Mouse (Mus musculus) MEL (cell line): ENCODE measurements around the gene Cysrt1.

Experiments
- CTCF ChIP-seq, 3 experiments: IDR thresholded peaks in 2 of 3; conservative IDR thresholded peaks in 1 of 3; 2 replicates each; pipeline ENCODE4 v1.5.1; 2011 to 2012; ENCODE audit warnings: low read length in 3 of 3, low read depth in 2 of 3, mild to moderate bottlenecking in 2 of 3, improper control_type of control experiment in 1 of 3, inconsistent platforms in 1 of 3, mixed read lengths in 1 of 3, moderate library complexity in 1 of 3; ENCODE audit not compliant: control insufficient read depth in 1 of 3, insufficient read depth in 1 of 3, poor library complexity in 1 of 3, severe bottlenecking in 1 of 3
- EP300 ChIP-seq, 2 experiments: IDR thresholded peaks; 2 replicates each; pipeline ENCODE4 v1.6.1; 2011; ENCODE audit warnings: improper control_type of control experiment in 2 of 2, low read length in 2 of 2, low read depth in 1 of 2, mild to moderate bottlenecking in 1 of 2
- ETS1 ChIP-seq: IDR thresholded peaks from 2 replicates; pipeline ENCODE4 v1.6.1; 2012; ENCODE audit warnings: low read depth, mild to moderate bottlenecking, inconsistent platforms, low read length, improper control_type of control experiment, moderate library complexity
- KAT2A ChIP-seq: conservative IDR thresholded peaks from 2 replicates; pipeline ENCODE4 v1.6.1; 2012; ENCODE audit warnings: low read depth, low read length, improper control_type of control experiment, inconsistent platforms
- MAX ChIP-seq: IDR thresholded peaks from 2 replicates; pipeline ENCODE4 v1.6.1; 2011; ENCODE audit warnings: low read length, improper control_type of control experiment
- MXI1 ChIP-seq: IDR thresholded peaks from 2 replicates; pipeline ENCODE4 v1.6.1; 2011; ENCODE audit warnings: mild to moderate bottlenecking, low read depth, low read length, improper control_type of control experiment
- POLR2AphosphoS2 ChIP-seq: IDR thresholded peaks from 2 replicates; pipeline ENCODE4 v1.6.1; 2011; ENCODE audit warnings: low read length, improper control_type of control experiment
- RCOR1 ChIP-seq: IDR thresholded peaks from 2 replicates; pipeline ENCODE4 v1.6.1; 2012; ENCODE audit warnings: low read depth, mild to moderate bottlenecking, inconsistent platforms, low read length, improper control_type of control experiment
- TAL1 ChIP-seq: IDR thresholded peaks from 2 replicates; pipeline ENCODE4 v1.6.1; 2012; ENCODE audit warnings: mild to moderate bottlenecking, inconsistent platforms, low read length, moderate library complexity, mixed read lengths
- TCF12 ChIP-seq: IDR thresholded peaks from 2 replicates; pipeline ENCODE4 v1.6.1; 2014; ENCODE audit warnings: low read depth, mild to moderate bottlenecking, inconsistent platforms, low read length, improper control_type of control experiment, moderate library complexity
- USF1 ChIP-seq: IDR thresholded peaks from 2 replicates; pipeline ENCODE4 v1.6.1; 2014; ENCODE audit warnings: low read depth, mild to moderate bottlenecking, inconsistent platforms, low read length, improper control_type of control experiment, moderate library complexity

- TF ChIP-seq RCOR1 (0 out of 2 replicates have a peak, but pooled peaks have one; percentile 27), TAL1 (peak; percentile 79), KAT2A (no peak), EP300 (IDR thresholded peaks at IDR 0.05; ENCODE audit: low read depth in 1 of 2, low read length in 2 of 2) (peak; percentile 50 to 71), TCF12 (peak; percentile 75), MAX (no peak), USF1 (no peak), POLR2AphosphoS2 (no peak), ETS1 (peak; percentile 75), MXI1 (no peak), CTCF (IDR thresholded peaks at IDR 0.05 in 2 of 3, conservative IDR thresholded peaks at IDR 0.05 in 1 of 3; ENCODE audit: control insufficient read depth in 1 of 3, insufficient read depth in 1 of 3, low read depth in 2 of 3, low read length in 3 of 3, poor library complexity in 1 of 3, severe bottlenecking in 1 of 3) (no peak)
These were observed 8.8 kb downstream of the Cysrt1 start for GRCm38 (mm10) chr2:25233421-25233820.
